Mouse (Mus musculus): ENCODE results near the gene Vmn1r166.
"Not testable (repeated sequence)": the region's sequence is repeated elsewhere in the genome, so short reads cannot be mapped to it uniquely, and the experiment has no call there.

DNA sequence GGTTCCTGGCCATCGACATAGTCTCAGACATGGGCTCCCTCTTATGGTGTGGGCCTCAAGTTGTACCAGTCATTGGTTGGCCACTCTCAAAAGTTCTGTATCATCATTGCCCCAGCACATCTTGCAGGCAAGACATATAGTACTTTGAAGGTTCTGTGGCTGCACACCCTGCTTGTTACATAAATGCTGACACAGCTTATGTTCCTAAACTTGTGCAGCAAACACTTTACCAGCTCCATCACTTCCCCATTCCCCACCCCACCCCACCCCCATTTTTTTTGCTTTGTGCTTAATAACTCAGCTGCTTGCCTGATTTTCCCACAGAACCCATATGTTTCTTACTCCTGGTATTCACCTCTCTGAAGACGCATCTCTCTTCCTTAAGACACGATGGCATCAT, 49.4 kb upstream of the Vmn1r166 start, which contains the start of gene Nlrp4e:
- TF ChIP-seq POLR2A, CTCF (IDR thresholded peaks at IDR 0.05; ENCODE audit: insufficient read depth, low read depth, low read length): not testable (repeated sequence)

Data from olfactory bulb, adult 2 months (tissue).